Mouse (Mus musculus): ENCODE measurements around the gene Fkbp15. TPM values are rescaled to one million over a fixed set of nuclear protein-coding genes. Genes with fewer than 3 reads are reported as not detected.

Gene Fkbp15
- polyA plus RNA-seq, 1 experiment from 2014 or later, result 23.6 TPM

DNA sequence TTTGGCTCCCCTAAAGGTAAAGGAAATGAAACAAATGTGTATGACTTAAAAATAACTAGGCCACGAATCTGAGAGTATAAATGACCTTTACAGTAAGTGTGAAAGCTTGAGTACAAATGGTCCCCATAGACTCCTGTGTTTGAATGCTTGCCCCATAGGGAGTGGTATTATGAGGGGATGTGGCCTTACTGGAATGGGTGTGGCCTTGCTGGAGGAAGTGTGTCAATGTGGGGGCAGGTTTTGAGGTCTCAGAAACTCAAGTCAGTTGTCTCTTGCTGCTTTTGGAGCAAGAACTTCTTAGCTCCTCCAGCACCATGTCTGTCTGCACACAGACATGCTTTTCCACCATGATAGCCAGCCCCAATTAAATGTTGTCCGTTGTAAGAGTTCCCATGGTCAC is 43.9 kb downstream of the Fkbp15 start:
- H3K4me2 ChIP-seq (replicated peaks; ENCODE audit: low read depth, low read length), result no peak overlapping the region
- no peak for DNase-seq (ENCODE audit: low spot score)
- WGBS, result 79% methylated on average over 2 of the region's 2 CpGs
- ATAC-seq, result no peak
- H3K9ac ChIP-seq (replicated peaks; ENCODE audit: low read depth), result no peak overlapping the region
- no peaks in the 10 kb centered on the region for H3K9me3 ChIP-seq (ENCODE audit: low read length)
- no peak for TF ChIP-seq EP300 (IDR thresholded peaks at IDR 0.05)
- TF ChIP-seq CTCF (IDR thresholded peaks at IDR 0.05), result no peak
- no peaks in the 10 kb centered on the region for H3K27me3 ChIP-seq (replicated peaks; ENCODE audit: insufficient read depth, low read length)
- H3K27ac ChIP-seq (ENCODE audit: low read length), result no peak overlapping the region
- H3K4me3 ChIP-seq (ENCODE audit: low read depth, low read length), result no peak overlapping the region
- peaks cover 40% of the 10 kb centered on the region; the same call in 1 of the 2 replicates for H3K36me3 ChIP-seq (ENCODE audit: insufficient read depth, low read length)
- H3K4me1 ChIP-seq (ENCODE audit: insufficient read depth, low read depth, low read length), result no peaks in the 10 kb centered on the region

GRCm38 (mm10) chr4:62314516-62314915 is 45.8 kb downstream of the Fkbp15 start:
- WGBS, result 90% methylated on average over 3 of the region's 3 CpGs
- peaks cover 28% of the 10 kb centered on the region for H3K36me3 ChIP-seq (ENCODE audit: insufficient read depth, low read length)
- H3K9me3 ChIP-seq (ENCODE audit: low read length), result no peaks in the 10 kb centered on the region

GRCm38 (mm10) chr4:62313641-62314211 is 46.6 kb downstream of the Fkbp15 start:
- Histone ChIP-seq H3K9ac (replicated peaks; ENCODE audit: low read depth) (no peak overlapping the region), H3K4me3 (ENCODE audit: low read depth, low read length) (no peak overlapping the region), H3K27ac (ENCODE audit: low read length) (no peak overlapping the region), H3K4me2 (replicated peaks; ENCODE audit: low read depth, low read length) (no peak overlapping the region), H3K36me3 (ENCODE audit: insufficient read depth, low read length) (peaks cover 26% of the 10 kb centered on the region), H3K27me3 (replicated peaks; ENCODE audit: insufficient read depth, low read length) (no peaks in the 10 kb centered on the region), H3K4me1 (ENCODE audit: insufficient read depth, low read depth, low read length) (no peaks in the 10 kb centered on the region), H3K9me3 (ENCODE audit: low read length) (no peaks in the 10 kb centered on the region)
- no peak for ATAC-seq
- no peak for TF ChIP-seq EP300 (IDR thresholded peaks at IDR 0.05)
- no peak for TF ChIP-seq CTCF (IDR thresholded peaks at IDR 0.05)
- DNase-seq (ENCODE audit: low spot score), result no peak
- WGBS, result 72% methylated on average over 9 of the region's 9 CpGs

More at GRCm38 (mm10) chr4:62314516-62314915, 45.8 kb downstream of the Fkbp15 start:
- TF ChIP-seq CTCF (IDR thresholded peaks at IDR 0.05), result no peak
- TF ChIP-seq EP300 (IDR thresholded peaks at IDR 0.05), result no peak
- Histone ChIP-seq H3K4me1 (ENCODE audit: insufficient read depth, low read depth, low read length) (no peaks in the 10 kb centered on the region), H3K9ac (replicated peaks; ENCODE audit: low read depth) (no peak overlapping the region), H3K4me3 (ENCODE audit: low read depth, low read length) (no peak overlapping the region), H3K4me2 (replicated peaks; ENCODE audit: low read depth, low read length) (no peak overlapping the region), H3K27me3 (replicated peaks; ENCODE audit: insufficient read depth, low read length) (no peaks in the 10 kb centered on the region), H3K27ac (ENCODE audit: low read length) (no peak overlapping the region)
- DNase-seq (ENCODE audit: low spot score) (no peak), ATAC-seq (no peak)

GRCm38 (mm10) chr4:62312821-62313220 is 47.5 kb downstream of the Fkbp15 start:
- DNase-seq (ENCODE audit: low spot score) (no peak), ATAC-seq (no peak)
- no peaks in the 10 kb centered on the region for H3K9me3 ChIP-seq (ENCODE audit: low read length)
- no peak overlapping the region for H3K4me2 ChIP-seq (replicated peaks; ENCODE audit: low read depth, low read length)
- no peak overlapping the region for H3K27ac ChIP-seq (ENCODE audit: low read length)
- peaks cover 23% of the 10 kb centered on the region for H3K36me3 ChIP-seq (ENCODE audit: insufficient read depth, low read length)
- H3K4me1 ChIP-seq (ENCODE audit: insufficient read depth, low read depth, low read length), result no peaks in the 10 kb centered on the region
- WGBS, result 88% methylated on average over 2 of the region's 2 CpGs
- H3K27me3 ChIP-seq (replicated peaks; ENCODE audit: insufficient read depth, low read length), result no peaks in the 10 kb centered on the region
- TF ChIP-seq CTCF (IDR thresholded peaks at IDR 0.05) (no peak), EP300 (IDR thresholded peaks at IDR 0.05) (no peak)
- no peak overlapping the region for H3K4me3 ChIP-seq (ENCODE audit: low read depth, low read length)
- H3K9ac ChIP-seq (replicated peaks; ENCODE audit: low read depth), result no peak overlapping the region

GRCm38 (mm10) chr4:62308406-62308805 is 51.9 kb downstream of the Fkbp15 start:
- Histone ChIP-seq H3K4me2 (replicated peaks; ENCODE audit: low read depth, low read length) (no peak overlapping the region), H3K36me3 (ENCODE audit: insufficient read depth, low read length) (peaks cover 39% of the 10 kb centered on the region), H3K27me3 (replicated peaks; ENCODE audit: insufficient read depth, low read length) (no peaks in the 10 kb centered on the region), H3K9ac (replicated peaks; ENCODE audit: low read depth) (no peak overlapping the region), H3K27ac (ENCODE audit: low read length) (no peak overlapping the region), H3K4me3 (ENCODE audit: low read depth, low read length) (no peak overlapping the region), H3K9me3 (ENCODE audit: low read length) (no peaks in the 10 kb centered on the region), H3K4me1 (ENCODE audit: insufficient read depth, low read depth, low read length) (no peaks in the 10 kb centered on the region)
- no peak for ATAC-seq
- no peak for DNase-seq (ENCODE audit: low spot score)
- TF ChIP-seq CTCF (IDR thresholded peaks at IDR 0.05) (no peak), EP300 (IDR thresholded peaks at IDR 0.05) (no peak)

DNA sequence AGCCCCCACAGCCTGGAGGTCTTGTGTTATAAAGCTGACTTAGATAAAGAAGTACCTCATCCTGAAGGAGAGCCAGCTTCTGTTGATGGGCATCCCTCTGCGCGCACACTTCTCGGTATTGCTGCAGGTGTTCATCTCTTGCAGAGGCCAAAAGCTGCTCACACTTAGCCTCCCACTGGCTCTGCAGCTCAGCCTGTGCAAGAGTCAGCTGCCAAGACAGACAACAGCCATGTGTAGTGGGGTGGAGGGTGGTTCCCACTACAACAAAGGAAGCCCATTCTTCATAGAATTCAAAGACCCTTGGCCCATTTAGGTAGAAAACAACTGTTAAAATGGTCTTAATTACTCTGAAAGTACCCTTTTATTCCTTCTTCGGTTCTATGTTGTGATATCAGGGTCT is 53.5 kb downstream of the Fkbp15 start:
- Histone ChIP-seq H3K27me3 (replicated peaks; ENCODE audit: insufficient read depth, low read length) (no peaks in the 10 kb centered on the region), H3K4me2 (replicated peaks; ENCODE audit: low read depth, low read length) (no peak overlapping the region), H3K27ac (ENCODE audit: low read length) (no peak overlapping the region), H3K36me3 (ENCODE audit: insufficient read depth, low read length) (peaks cover 46% of the 10 kb centered on the region), H3K9me3 (ENCODE audit: low read length) (no peaks in the 10 kb centered on the region), H3K9ac (replicated peaks; ENCODE audit: low read depth) (no peak overlapping the region), H3K4me1 (ENCODE audit: insufficient read depth, low read depth, low read length) (no peaks in the 10 kb centered on the region), H3K4me3 (ENCODE audit: low read depth, low read length) (no peak overlapping the region)
- ATAC-seq (no peak), DNase-seq (ENCODE audit: low spot score) (no peak)
- TF ChIP-seq EP300 (IDR thresholded peaks at IDR 0.05) (no peak), CTCF (IDR thresholded peaks at IDR 0.05) (no peak)
- WGBS, result 91% methylated on average over 4 of the region's 4 CpGs

DNA sequence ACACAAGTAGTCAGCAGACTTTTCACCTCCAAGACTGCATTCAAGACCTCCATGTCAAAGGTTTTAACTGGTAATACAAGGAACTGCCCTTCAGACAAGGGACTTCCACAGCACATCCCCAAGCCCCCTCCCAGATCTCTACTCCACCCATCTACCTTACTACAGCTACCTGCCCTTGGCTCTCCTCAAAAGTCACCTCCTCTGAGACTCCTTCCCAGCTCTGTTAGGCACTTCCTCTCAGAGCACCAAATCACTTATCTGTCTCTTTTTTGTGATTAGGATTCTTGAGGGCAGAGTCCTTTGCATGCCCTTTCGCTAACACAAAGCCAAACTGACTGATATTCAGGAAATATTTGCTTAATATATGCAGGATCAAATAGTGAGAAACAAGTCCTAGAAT is 54.0 kb downstream of the Fkbp15 start:
- Histone ChIP-seq H3K36me3 (ENCODE audit: insufficient read depth, low read length) (peaks cover 50% of the 10 kb centered on the region), H3K27ac (ENCODE audit: low read length) (no peak overlapping the region), H3K9me3 (ENCODE audit: low read length) (no peaks in the 10 kb centered on the region), H3K27me3 (replicated peaks; ENCODE audit: insufficient read depth, low read length) (no peaks in the 10 kb centered on the region), H3K4me1 (ENCODE audit: insufficient read depth, low read depth, low read length) (no peaks in the 10 kb centered on the region), H3K9ac (replicated peaks; ENCODE audit: low read depth) (no peak overlapping the region), H3K4me2 (replicated peaks; ENCODE audit: low read depth, low read length) (no peak overlapping the region), H3K4me3 (ENCODE audit: low read depth, low read length) (no peak overlapping the region)
- TF ChIP-seq EP300 (IDR thresholded peaks at IDR 0.05), result no peak
- TF ChIP-seq CTCF (IDR thresholded peaks at IDR 0.05), result no peak
- WGBS, result 80% methylated on average over 1 of the region's 1 CpGs
- ATAC-seq (no peak), DNase-seq (ENCODE audit: low spot score) (no peak)

All from lung, postnatal 0 days (tissue).